Mouse (Mus musculus) urinary bladder, postnatal 36 days (tissue): ENCODE data around the gene Fam19a5.

Source experiments
- DNase-seq, 2 experiments: peaks; one replicate each; pipeline ENCODE4 v3.0.0; 2022; ENCODE audit warnings: low spot score in 2 of 2, mixed read lengths in 1 of 2

Fam19a5 gene

DNA sequence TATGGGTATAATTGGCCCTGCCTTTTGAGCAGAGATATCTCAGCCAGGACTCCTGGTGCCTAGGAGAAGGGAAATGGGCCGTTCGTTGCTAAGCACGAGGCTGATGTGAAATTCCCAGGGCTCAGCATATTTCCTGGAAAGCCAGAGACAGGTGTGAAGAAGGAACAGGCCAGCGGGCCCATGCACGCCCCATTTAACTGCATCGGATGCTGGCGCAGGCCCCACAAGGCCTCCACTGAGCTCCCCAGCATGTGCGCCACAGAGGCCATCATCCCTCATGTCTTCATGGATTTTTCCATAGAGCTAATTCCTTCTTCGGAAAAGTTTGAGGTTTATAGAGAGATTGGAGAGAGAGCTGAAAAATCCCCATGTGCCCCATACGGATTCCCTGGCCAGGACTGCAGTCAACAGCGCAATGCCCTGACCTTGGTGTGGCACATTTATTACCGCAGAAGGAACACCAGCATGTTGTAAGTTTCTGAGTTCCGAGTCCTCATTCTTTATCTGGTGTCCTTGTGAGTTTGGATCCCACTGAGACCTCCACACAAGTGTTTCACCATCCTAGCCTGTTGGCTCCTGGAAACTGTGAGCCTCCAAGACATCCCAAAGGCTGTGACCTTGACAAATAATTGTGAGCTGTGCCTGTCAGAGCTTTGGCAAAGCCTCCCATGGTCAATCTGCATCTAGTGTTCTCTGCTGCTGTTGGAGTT is 122.1 kb downstream of the Fam19a5 start:
- DNase-seq = no peak

DNA sequence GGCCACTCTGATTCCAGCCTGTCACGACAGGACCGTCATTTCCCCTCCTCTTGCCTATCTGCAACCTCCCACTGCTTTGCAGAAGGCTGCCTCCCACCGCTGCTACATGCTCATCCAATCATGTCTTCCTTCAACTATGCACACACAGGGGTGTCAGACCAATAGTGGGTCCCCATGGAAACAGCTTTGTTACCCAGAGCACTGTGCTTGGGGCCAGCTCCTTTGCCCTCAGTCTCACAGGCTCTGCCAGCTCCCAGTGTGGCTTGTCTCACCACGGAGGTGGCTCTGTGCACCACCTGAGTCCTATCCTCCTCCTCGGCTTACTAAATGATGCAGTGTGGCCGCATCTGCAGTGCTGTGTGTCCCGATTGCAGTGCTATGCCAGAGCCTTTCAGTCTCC is 123.3 kb downstream of the Fam19a5 start:
- DNase-seq = no peak

DNA sequence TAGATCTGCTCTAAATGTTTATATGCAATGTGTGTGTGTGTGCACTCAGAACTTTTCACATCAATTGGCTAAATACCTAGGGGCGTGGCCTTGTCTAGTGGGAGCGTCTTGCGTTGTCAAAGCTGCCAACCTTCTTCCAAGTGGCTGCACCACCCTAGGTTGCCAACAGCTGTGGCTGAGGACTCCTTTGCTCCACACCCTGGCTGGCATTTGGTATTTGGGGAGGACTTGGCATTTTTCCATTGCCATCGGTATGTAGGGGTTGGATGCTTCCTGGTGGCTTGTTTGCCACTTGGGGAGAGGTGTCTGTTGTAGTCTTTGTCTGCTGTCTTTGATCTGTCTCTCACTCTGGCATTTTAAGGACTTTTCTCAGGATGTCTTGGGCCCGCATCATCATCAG is 124.0 kb downstream of the Fam19a5 start:
- no peak for DNase-seq

DNA sequence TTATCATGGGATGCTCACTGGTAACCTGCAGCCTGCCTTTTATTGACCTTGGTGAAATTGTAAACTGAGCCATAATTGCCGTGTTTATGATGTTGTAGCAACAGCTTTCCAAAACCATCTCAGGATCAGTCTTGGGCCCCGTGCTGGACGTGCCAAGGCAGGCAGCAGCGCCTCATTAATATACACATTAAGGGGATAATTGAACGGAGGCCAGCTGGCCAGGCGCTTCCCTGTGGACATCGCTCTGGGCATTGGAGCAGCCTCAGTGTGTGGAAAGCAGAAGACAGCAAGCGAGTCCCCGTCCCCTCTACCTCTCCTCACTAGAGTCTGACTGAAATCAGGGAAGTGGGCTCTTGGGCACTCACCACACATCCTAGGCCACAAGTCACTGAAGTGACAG is 127.8 kb downstream of the Fam19a5 start:
- DNase-seq = no peak

DNA sequence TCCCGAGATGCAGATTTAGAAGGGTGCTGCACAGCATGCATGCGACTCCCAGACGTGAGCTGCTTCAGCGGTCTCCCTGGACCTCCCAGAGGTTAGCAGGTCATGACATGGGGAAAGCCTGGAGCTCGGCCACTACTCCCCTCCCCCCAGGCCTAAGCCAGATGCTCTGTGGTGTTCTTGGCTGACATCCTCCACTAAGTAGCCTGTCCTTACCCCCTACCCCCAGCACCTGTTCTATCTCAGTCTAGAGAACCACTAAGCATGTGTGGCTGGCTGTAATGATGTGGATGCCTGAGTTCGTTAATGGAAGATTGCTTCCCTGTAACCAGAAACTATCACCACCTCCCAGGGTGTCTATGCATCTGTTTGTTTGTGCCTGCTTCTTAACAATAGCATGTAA is 134.6 kb downstream of the Fam19a5 start:
- DNase-seq = no peak

DNA sequence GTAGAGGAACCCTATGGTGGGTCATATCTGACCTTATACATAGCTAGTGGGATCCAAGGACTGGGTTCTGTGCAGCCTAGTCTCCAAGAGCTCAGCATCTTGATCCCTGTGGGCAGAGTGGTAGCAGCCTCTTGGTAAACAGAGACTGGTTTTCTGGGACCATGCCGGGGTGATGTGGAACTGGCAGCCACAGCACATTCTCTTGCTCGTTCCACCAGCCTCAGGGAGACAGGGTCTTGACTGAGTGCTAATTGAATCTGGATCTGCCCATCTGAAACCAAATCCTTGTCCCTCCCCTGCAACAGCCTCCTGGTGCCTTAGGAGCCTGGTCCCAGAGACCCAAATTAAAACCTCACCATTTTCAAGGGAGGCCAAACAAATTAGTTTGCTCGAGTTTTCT is 138.3 kb downstream of the Fam19a5 start:
- DNase-seq = no peak

DNA sequence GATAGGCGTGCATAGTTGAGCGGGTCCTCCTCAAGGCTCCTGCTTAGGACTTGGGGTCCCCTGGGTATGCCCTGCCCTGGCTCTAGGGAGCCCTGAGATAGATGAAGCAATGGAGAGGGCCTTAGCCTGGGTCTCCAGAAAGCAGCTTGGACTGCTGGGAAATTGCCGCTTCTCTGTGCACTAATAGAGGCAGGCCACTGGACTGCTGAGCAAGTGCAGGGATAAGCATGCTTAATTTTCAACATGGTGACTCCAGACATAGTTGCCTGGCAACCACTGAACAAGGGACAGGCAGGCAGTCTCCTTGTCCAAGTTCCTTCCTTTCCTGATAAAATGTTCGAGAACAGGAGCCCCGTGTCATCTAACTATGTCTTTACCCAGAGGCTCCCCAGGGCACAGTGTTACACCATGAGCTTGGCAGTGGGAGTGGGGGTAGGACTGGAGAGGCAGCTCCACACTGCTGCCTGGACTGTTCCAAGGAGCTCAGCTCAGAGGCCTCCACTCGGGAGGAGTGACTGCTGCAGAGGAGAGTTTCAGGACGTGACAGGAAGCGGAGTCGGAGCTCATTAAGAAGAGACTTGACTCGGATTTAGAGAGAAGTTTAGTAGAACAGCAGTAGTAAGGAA is 142.4 kb downstream of the Fam19a5 start:
- DNase-seq = no peak

DNA sequence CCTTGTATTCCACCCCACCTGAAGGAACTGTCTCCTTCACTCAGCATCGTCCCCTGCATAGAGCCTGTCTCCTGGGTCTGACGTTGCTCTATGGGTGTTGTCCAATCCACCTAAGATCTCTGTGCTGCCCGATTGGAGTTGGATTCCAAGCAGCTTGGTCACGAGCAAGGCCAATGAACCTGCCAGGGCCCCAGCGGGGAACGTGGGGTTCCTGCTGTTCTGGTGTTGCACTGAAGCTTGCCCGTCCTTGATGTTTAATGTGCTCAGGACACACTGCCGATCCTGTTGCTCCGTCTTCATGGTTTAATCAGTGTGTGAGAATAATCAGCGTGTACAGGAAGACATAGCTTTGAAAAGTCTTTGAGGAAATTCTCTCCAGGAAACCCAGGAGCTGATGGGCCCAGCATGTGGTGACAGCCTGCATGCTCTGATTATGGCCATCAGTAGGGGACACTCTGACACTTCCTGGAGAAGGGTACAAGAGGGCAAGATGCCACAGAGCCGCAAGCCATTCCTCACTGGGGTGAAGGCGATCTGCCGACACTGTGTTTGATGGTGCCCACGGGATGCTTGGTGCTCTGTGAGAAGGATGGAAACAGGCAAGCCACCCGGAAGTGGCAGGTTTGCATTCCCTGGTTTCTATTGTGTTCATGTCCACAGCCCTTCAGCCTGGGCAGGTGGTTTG is 147.3 kb downstream of the Fam19a5 start:
- no peak for DNase-seq

DNA sequence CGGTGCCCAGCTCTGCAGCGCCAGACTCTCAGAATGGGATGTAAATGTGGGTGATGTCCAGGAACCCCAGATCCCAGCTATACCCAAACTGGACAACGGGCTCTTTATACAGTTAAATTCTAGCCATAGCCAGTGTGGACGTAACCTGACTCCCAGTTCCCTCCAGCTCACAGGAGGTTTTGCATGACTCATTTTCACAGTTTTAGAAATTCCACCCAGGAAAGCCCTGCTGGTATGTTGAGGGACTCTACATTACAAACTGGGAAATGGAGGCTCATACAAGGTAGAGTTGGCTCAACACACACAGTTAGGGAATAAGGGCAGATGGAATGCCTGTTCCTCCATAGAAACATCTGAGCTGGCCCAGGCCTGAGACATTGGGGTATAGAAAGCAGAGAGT is 147.9 kb downstream of the Fam19a5 start:
- no peak for DNase-seq

DNA sequence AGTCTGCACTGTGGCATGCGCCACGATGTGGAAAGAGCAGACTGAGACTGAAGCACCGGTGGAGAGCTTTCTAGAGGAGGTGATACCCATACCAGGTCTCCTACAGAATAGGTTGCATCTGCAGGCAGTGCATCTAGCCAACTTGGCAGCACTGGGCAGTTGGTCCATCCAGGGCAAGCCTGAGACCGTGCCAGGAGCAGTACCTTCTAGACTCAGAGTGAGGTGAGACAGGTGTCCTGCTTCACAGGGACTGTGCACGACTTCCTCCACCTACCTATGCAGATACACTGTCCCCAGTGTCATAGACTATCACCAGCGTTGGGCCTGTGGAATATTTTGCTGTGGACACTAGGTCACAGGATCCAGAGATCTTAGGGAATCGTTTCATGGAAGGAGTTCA is 148.3 kb downstream of the Fam19a5 start:
- DNase-seq = no peak

DNA sequence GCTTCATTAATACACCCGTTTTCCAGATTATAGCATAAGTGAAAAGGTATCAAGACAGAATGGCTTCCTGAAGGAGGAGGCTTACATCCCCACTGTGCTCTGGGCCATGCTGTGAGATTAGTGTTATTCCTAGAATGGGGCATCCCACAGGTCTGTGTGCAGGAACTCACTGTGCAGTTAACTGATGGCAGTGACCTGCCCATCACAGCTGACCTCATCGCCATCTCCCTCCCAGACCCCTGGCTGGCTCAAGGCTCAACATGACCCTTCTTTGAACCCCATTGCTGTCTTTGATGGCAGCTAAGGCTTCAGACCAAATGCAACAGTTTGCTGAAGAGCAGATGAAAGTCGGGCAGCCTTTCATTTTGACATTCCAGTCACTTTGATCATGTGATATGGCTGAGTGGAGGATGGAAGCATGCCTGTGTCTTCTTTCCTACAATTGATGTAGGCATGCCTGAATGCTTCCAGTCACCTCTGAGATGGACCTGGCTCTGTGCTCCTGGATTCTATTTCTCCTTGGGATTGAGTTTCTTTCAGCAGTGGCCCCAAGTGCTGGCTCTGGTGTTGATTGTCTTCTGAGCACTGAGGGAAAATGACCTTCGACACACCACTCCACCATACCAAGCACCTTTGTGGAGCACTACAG is 148.9 kb downstream of the Fam19a5 start:
- DNase-seq = no peak

DNA sequence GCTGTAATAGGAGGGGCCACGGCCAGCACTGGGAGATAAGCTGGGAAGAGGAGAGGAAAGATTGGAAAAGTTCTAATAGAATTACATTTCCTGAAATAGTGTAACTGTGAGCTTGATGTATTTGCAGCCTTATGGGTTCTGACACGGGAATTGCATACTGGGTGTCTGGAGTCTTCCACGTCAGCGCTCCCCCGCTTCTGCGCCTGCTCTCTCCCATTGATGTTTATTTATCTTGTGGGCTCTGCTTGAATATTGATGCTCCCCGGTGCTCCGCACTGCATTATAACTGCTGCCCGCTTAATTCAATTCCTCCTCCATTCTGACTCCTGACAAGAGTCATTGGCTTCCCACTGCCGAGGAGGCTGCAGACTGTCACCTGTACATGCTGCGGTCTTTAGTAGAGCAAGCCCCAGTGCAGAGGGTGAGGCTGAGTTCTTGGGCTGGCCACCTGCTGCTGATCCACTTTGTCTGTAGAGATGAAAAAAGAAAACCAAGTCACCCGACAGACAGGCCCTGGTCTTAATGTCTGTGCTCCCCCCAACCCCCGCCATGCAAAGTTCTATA is 153.4 kb downstream of the Fam19a5 start:
- DNase-seq = no peak

DNA sequence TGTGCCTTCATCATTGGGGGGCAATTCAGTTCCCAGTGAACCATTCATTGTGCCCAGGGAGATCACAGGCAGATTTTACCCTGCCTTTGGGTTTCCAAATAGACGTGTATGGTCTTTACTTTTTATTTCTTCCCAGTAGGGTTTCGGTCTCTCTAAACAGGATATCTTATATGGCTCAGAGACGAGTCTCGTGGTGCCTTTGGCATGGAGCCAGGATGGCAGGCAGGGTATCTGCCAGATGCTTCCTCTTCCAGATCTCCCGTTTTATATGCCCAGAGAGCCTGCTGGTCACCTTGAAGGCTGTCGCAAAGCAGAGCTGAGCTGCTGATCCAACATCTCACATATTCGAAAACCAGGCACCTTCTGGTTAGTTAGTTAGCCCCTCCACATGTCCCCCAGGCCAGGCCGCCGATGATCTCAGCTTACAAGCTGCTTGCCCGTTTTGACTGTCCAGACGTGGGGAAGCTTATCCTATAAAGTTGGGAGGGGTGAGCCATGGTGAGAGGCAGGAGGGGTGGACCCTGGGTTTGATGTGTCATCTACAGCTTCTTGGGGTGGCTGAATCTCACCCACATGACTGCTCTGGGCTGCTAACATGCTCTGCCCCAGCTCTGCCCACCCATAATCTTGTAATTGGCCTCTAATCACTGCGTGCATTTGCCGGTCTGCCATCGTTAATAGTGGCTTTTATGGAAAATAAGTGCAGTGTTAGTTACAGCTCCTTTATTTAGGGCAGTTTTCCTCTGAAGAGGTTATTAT is 154.6 kb downstream of the Fam19a5 start:
- DNase-seq = no peak

DNA sequence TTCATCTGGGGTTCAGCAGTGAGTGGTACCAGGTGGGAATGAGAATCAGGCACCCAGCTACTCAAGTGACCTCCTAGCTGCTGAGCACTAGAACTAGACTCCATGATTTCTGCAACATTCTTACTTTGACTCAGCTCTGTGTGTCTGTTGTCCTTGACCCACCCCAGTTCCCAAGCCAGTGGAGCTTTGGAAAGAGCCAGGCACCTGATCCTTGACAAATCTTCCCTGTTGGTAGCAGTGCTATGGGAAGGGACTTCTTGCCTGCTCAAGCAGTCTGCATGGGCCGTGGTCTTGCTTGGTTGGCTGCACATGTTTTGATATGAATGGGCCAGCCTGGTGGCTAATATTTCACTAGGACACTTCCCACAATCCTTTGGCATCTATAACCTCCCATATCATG is 158.7 kb downstream of the Fam19a5 start:
- DNase-seq = no peak

DNA sequence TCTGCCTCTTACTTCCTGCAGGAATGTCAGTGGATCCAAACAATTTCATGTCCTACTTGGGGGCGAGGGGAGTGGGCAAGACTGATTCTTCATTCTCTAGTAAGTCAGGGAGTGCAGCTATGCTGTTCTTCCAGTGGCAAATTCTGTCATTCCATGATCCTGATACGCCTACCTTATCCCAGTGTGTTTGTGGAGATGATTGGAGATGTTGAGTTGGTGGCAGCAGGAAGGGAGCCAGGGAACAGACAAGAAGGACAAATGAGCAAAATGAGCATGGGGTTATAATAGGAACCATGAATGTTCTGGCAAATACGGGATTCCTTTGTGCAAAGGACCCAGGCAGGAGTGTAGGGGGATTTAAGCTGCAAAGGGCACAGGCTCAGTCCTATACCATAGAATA is 159.2 kb downstream of the Fam19a5 start:
- DNase-seq = no peak

DNA sequence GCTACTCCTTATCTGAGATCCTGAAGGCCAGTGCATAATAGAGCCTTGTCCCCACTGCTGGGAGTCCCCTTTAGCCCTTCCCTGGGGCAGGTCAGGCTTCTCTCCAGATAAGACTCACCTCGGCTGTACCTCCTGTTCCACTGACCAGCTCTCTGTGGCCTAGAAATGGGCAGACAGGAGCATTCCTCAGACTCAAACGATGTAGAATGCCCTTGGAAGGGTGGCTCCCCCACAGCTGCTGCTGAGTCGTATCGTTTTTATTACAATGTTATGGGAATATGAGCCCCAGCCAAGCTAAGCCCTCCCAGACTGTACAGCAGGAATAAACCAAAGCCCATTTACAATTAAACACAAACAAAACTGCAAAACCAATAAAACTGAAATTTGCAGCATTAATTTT is 167.7 kb downstream of the Fam19a5 start:
- no peak for DNase-seq

DNA sequence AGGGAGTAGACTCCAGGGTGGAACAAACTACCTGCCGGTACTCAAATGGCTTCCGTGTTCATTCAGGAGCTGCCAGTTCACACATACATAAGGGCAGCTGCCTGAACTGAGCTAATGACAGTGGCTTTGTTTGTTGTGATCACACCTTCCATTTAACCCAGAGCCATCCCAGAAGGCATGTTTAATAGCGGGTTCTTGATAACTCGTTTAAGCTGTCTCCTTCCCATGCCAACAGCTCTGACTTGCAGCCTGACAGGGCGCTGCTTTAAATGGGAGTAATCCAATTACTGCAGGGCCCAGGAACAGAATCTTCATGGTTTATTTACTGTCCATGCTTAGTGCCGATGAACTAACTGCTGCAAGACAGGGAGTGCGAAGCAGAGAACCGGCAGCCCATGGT is 168.1 kb downstream of the Fam19a5 start:
- DNase-seq = no peak

DNA sequence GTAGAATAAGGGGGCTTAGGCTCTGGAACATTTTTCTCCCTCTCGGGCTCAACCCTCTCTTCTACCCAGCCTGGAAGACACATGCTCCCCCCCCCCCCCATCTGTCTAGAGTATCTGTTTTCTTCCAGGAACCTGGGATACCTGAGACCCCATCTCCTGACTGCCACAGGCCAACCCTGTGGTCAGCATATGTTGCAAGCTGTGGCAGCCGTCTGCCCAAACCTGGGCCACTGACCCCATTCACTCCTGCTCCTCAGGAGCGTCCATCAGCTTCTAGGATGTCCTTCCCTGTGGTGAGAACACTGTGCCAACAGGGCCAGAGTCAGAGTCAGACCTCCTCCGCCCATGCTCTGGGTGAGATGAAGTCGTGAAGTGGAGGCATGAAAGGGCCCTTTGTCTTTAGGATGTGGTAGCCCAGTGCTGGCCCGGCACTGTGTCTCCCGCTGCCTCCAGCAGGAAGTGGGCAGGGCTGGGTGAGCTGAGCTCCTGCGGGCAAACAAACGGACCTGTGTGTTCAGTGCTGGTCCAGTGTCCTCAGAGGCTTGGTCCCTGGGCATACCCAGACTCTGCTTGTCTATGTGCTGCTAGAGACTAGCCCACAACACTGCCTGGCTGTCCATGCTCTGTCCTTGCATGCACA is 171.1 kb downstream of the Fam19a5 start:
- DNase-seq = no peak

DNA sequence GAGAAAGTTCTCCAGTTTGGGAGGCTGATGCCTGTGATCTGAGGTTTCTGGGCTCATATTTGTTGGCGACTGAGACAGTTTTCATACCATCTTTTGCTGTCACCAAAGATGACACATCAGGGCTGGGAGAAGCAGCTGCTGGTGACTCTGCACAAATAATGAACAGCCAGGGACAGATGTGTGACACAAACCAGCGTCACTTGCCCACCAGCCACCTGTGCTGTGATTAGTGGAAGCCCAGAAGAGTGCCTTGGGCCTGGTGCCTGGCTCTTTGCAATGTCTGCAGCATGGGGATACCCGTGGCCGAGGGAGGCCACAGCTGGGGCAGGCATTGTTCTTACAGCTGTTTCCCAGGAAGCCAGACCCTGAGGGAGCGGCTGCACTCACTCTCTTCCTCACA is 173.0 kb downstream of the Fam19a5 start:
- no peak for DNase-seq

DNA sequence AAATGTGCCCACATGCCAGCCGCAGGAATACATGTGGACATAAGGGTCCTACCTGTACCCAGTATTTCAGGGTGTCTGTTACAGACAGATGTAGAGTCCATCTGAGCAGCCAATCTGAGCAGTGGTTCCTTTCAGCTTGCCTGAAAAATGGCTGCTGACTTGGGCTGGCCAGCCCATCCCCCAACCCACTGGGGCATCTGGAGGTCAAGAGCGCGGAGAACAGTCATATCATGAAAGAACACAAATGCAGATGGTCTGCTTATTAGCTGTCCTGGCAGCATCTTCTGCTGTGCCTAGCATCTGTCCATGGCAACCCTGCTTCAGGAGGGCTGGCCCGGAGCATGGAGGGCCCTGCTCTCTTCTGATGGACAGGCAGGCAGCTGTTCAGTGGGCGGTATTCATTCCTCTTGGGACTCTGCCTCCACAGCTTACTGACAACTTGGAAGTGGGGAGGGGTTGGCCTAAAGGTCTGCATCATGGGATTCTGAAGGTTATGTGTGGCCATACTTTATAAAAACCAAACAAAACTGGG is 179.4 kb downstream of the Fam19a5 start:
- DNase-seq = no peak

DNA sequence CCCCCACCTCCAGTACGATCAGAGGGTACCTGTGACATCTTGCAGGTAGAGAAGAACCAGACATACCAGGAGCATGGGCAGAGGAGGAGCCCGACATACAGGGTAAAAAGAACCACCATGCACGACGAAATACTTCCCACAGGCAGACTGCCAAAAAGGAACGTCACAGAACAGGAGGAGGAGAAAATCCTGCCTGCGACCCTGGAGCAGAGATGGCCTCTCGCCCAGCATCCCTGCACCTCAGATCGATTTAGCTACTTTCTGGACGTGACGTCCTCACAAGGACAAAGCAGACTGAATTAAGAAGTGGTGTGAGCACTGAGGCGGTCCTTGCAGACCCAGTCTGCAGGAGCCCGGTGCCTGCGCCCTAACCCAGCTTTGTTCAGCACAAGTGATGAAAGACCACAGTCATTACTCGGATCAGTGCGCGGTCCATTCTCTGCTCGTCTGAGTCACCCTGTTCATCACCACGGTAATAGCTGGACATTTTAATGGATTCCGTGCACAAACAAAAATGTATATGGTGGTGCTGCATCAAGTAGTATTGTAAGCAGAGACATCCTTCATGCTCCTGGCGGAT is 182.6 kb downstream of the Fam19a5 start:
- DNase-seq = no peak
